Mouse (Mus musculus): ENCODE measurements at regions not wholly inside any gene's neighbourhood (a gene's known extent, or its start where the extent isn't known, plus 50 kb on each side); places are given as distances from the start of the nearest gene placed in this dataset.

GRCm38 (mm10) chr2:117017921-117018651, 103.1 kb upstream of the Spred1 start:
- ATAC-seq (replicated peaks; ENCODE audit: low FRiP score, low TSS enrichment, poor library complexity, severe bottlenecking): no peak

- no peak for ATAC-seq (replicated peaks; ENCODE audit: low FRiP score, low TSS enrichment, poor library complexity, severe bottlenecking)
Observed at GRCm38 (mm10) chr2:117018917-117019538, 102.1 kb upstream of the Spred1 start.

- ATAC-seq (replicated peaks; ENCODE audit: low FRiP score, low TSS enrichment, poor library complexity, severe bottlenecking): no peak
Observed at GRCm38 (mm10) chr2:117019552-117019951, 101.6 kb upstream of the Spred1 start.

GRCm38 (mm10) chr2:117021787-117022186, 99.4 kb upstream of the Spred1 start:
- no peak for ATAC-seq (replicated peaks; ENCODE audit: low FRiP score, low TSS enrichment, poor library complexity, severe bottlenecking)

GRCm38 (mm10) chr2:117023436-117023835, 97.7 kb upstream of the Spred1 start:
- ATAC-seq (replicated peaks; ENCODE audit: low FRiP score, low TSS enrichment, poor library complexity, severe bottlenecking): no peak

- ATAC-seq (replicated peaks; ENCODE audit: low FRiP score, low TSS enrichment, poor library complexity, severe bottlenecking): no peak
Observed at GRCm38 (mm10) chr2:117027071-117027470, 94.1 kb upstream of the Spred1 start.

GRCm38 (mm10) chr2:117028771-117029170, 92.4 kb upstream of the Spred1 start:
- ATAC-seq (replicated peaks; ENCODE audit: low FRiP score, low TSS enrichment, poor library complexity, severe bottlenecking): no peak

- ATAC-seq (replicated peaks; ENCODE audit: low FRiP score, low TSS enrichment, poor library complexity, severe bottlenecking): peak; percentile 84
Observed at GRCm38 (mm10) chr2:117036197-117036872, 84.8 kb upstream of the Spred1 start.

- no peak for ATAC-seq (replicated peaks; ENCODE audit: low FRiP score, low TSS enrichment, poor library complexity, severe bottlenecking)
Observed at GRCm38 (mm10) chr2:117040211-117040610, 81.0 kb upstream of the Spred1 start.

- ATAC-seq (replicated peaks; ENCODE audit: low FRiP score, low TSS enrichment, poor library complexity, severe bottlenecking): no peak
Observed at GRCm38 (mm10) chr2:117043831-117044230, 77.3 kb upstream of the Spred1 start.

GRCm38 (mm10) chr2:117048290-117048730, 72.9 kb upstream of the Spred1 start:
- peak; percentile 73 for ATAC-seq (replicated peaks; ENCODE audit: low FRiP score, low TSS enrichment, poor library complexity, severe bottlenecking)

GRCm38 (mm10) chr2:117050061-117050460, 71.1 kb upstream of the Spred1 start:
- ATAC-seq (replicated peaks; ENCODE audit: low FRiP score, low TSS enrichment, poor library complexity, severe bottlenecking): no peak

- ATAC-seq (replicated peaks; ENCODE audit: low FRiP score, low TSS enrichment, poor library complexity, severe bottlenecking): no peak
Observed at GRCm38 (mm10) chr2:117064126-117064525, 57.0 kb upstream of the Spred1 start.

- no peak for ATAC-seq (replicated peaks; ENCODE audit: low FRiP score, low TSS enrichment, poor library complexity, severe bottlenecking)
Observed at GRCm38 (mm10) chr2:117070348-117070747, 50.8 kb upstream of the Spred1 start.

GRCm38 (mm10) chr2:117071098-117071497, 50.1 kb upstream of the Spred1 start:
- no peak for ATAC-seq (replicated peaks; ENCODE audit: low FRiP score, low TSS enrichment, poor library complexity, severe bottlenecking)

All from megakaryocyte-erythroid progenitor cell, adult 5-6 weeks (primary cell).